Mouse (Mus musculus) G1E (cell line): ENCODE results near the gene Nfix. TPM values are rescaled to one million over a fixed set of nuclear protein-coding genes. Genes with fewer than 3 reads are reported as not detected.

Experiments
- ATAC-seq: 2 replicates; pipeline ENCODE4 v1.8.0; 2016; ENCODE audit warnings: mild to moderate bottlenecking; ENCODE audit not compliant: insufficient number of reproducible peaks, poor library complexity, low FRiP score, severe bottlenecking; ENCODE audit errors: extremely low read depth
- DNase-seq: peaks from one replicate; pipeline ENCODE4 v3.0.0; 2012; ENCODE audit warnings: low spot score
- H3K27me3 ChIP-seq: 2 replicates; pipeline ENCODE4 v1.6.1; 2012; ENCODE audit warnings: mild to moderate bottlenecking, low read length, inconsistent platforms; ENCODE audit not compliant: insufficient read depth
- H3K36me3 ChIP-seq: replicated peaks from 2 replicates; pipeline ENCODE3; 2012; ENCODE audit warnings: mild to moderate bottlenecking, inconsistent platforms
- H3K4me1 ChIP-seq: 2 replicates; pipeline ENCODE4 v1.6.1; 2012; ENCODE audit warnings: low read depth, low read length, inconsistent platforms, mixed read lengths; ENCODE audit not compliant: insufficient read depth
- H3K4me3 ChIP-seq: 2 replicates; pipeline ENCODE4 v1.5.1; 2012; ENCODE audit warnings: low read depth, mild to moderate bottlenecking, inconsistent platforms, low read length, moderate library complexity, mixed read lengths
- H3K9me3 ChIP-seq: replicated peaks from 2 replicates; pipeline ENCODE4 v1.6.1; 2012; ENCODE audit warnings: inconsistent platforms
- CTCF ChIP-seq: IDR thresholded peaks from 2 replicates; pipeline ENCODE4 v1.5.1; 2012; ENCODE audit warnings: low read depth, low read length, inconsistent platforms, mixed read lengths
- GATA1 ChIP-seq: IDR thresholded peaks from 2 replicates; pipeline ENCODE4 v1.6.1; 2012; ENCODE audit warnings: borderline replicate concordance, low read length, inconsistent platforms, mixed read lengths
- GATA2 ChIP-seq: IDR thresholded peaks from 2 replicates; pipeline ENCODE4 v1.6.1; 2012; ENCODE audit warnings: low read depth, low read length, inconsistent platforms, borderline replicate concordance
- POLR2AphosphoS5 ChIP-seq: IDR thresholded peaks from 2 replicates; pipeline ENCODE4 v1.6.1; 2012; ENCODE audit warnings: low read depth, low read length, inconsistent platforms; ENCODE audit not compliant: insufficient replicate concordance
- TAL1 ChIP-seq: conservative IDR thresholded peaks from 2 replicates; pipeline ENCODE4 v1.6.1; 2012; ENCODE audit warnings: low read depth, low read length, inconsistent platforms, mixed read lengths
- polyA plus RNA-seq: library from polyadenylated mRNA; stranded (reverse); fragments of >175 nt; gene quantifications from 2 replicates; pipeline ENCODE4 v1.2.3, GENCODE M21; 2012
- total RNA-seq, 2 experiments: library from RNA; stranded (forward) in 1 of 2; stranded (reverse) in 1 of 2; fragments of 200-1000 nt in 1 of 2; fragments of >200 nt in 1 of 2; fragmentation: Nextera tagmentation in 1 of 2; gene quantifications; 2 replicates each; pipeline ENCODE4 v1.2.3; 2014 to 2017

Gene Nfix
- total and polyA plus RNA-seq, 3 experiments = 4.3 to 34.0 (median 16.2) TPM

GRCm38 (mm10) chr8:84777899-84778637 lies 22.1 kb downstream of the Nfix start:
- H3K4me3 ChIP-seq = no peak overlapping the region
- peaks cover 50% of the 10 kb centered on the region for H3K27me3 ChIP-seq
- peaks cover 4% of the 10 kb centered on the region for H3K36me3 ChIP-seq
- no peak for ATAC-seq
- H3K9me3 ChIP-seq = no peaks in the 10 kb centered on the region
- DNase-seq = no peak
- peaks cover 14% of the 10 kb centered on the region for H3K4me1 ChIP-seq
- no peak for TF ChIP-seq CTCF
- no peak for TF ChIP-seq GATA1
- TF ChIP-seq TAL1 = no peak
- no peak for TF ChIP-seq GATA2
- TF ChIP-seq POLR2AphosphoS5 = no peak

DNA sequence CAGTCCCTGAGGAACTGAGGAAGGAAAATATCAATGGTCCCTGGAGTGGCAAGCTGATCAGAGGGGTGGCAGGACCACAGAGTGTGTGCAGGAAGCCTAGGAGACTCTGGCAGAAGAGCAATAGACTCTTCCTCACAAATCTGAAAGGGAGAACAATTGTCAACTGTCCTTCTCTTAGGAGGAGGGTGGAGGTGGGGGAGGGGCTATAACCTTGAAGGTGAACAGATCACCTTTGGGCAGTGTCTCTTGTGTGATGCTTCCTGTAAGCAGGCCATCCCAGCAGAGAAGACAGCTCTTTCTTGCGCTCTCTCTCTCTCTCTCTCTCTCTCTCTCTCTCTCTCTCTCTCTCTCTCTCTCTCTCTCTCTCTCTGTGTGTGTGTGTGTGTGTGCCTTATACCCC lies 23.6 kb downstream of the Nfix start:
- DNase-seq = no peak
- Histone ChIP-seq H3K4me1 (peaks cover 14% of the 10 kb centered on the region), H3K9me3 (no peaks in the 10 kb centered on the region), H3K4me3 (no peak overlapping the region), H3K27me3 (peaks cover 53% of the 10 kb centered on the region), H3K36me3 (peaks cover 13% of the 10 kb centered on the region)
- TF ChIP-seq TAL1 = no peak
- TF ChIP-seq GATA2 = no peak
- ATAC-seq = no peak

- DNase-seq (no peak), ATAC-seq (no peak)
- no peak for TF ChIP-seq CTCF
- TF ChIP-seq POLR2AphosphoS5 = no peak
- TF ChIP-seq GATA2 = no peak
- TF ChIP-seq TAL1 = no peak
- TF ChIP-seq GATA1 = no peak
- peaks cover 55% of the 10 kb centered on the region for H3K27me3 ChIP-seq
- H3K4me3 ChIP-seq = no peak overlapping the region
- H3K9me3 ChIP-seq = no peaks in the 10 kb centered on the region
- peaks cover 16% of the 10 kb centered on the region for H3K36me3 ChIP-seq
- peaks cover 14% of the 10 kb centered on the region for H3K4me1 ChIP-seq
Observed at GRCm38 (mm10) chr8:84775621-84776113, 24.5 kb downstream of the Nfix start.

DNA sequence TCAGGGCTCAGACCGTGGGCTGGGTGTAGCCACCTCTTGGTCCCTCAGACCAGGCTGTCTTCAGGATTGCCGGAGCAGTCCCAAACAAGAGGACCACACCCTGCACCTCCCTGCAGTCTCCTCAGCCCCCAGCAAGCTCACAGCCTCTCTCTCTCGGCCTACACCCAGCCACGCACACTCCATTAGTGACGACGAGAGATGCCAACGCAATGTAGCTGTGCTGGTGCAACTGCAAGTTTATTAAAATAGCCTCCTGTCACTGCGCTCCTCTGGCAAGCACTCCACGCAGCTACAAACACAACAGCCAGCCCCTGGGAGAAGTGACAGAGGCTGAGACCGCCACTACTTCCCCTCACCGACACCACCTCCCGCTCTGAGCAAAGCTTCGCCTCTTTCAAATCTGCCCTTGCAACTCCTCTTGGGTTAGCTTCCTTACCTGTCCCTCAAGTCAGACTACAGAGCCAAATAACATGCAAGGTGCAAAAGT lies 25.0 kb downstream of the Nfix start:
- Histone ChIP-seq H3K27me3 (peaks cover 55% of the 10 kb centered on the region), H3K36me3 (peaks cover 18% of the 10 kb centered on the region), H3K4me1 (peaks cover 14% of the 10 kb centered on the region), H3K9me3 (no peaks in the 10 kb centered on the region), H3K4me3 (peak overlapping the region; percentile 38; the same call in 1 of the 2 replicates)
- no peak for DNase-seq
- ATAC-seq = no peak
- no peak for TF ChIP-seq GATA2
- TF ChIP-seq CTCF = no peak
- no peak for TF ChIP-seq GATA1
- TF ChIP-seq POLR2AphosphoS5 = no peak
- no peak for TF ChIP-seq TAL1

- Histone ChIP-seq H3K36me3 (peaks cover 23% of the 10 kb centered on the region), H3K9me3 (no peaks in the 10 kb centered on the region), H3K4me1 (peaks cover 14% of the 10 kb centered on the region), H3K27me3 (peaks cover 51% of the 10 kb centered on the region), H3K4me3 (no peak overlapping the region)
- ATAC-seq (no peak), DNase-seq (peak; percentile 44)
- TF ChIP-seq CTCF = no peak
- no peak for TF ChIP-seq POLR2AphosphoS5
- no peak for TF ChIP-seq GATA1
Observed at GRCm38 (mm10) chr8:84774473-84774911, 25.7 kb downstream of the Nfix start.

- DNase-seq (no peak), ATAC-seq (no peak)
- Histone ChIP-seq H3K9me3 (no peaks in the 10 kb centered on the region), H3K4me3 (peak overlapping the region; percentile 56; the same call in 1 of the 2 replicates), H3K4me1 (peaks cover 14% of the 10 kb centered on the region), H3K27me3 (peaks cover 54% of the 10 kb centered on the region), H3K36me3 (peaks cover 29% of the 10 kb centered on the region)
- TF ChIP-seq GATA1 = no peak
- TF ChIP-seq GATA2 = no peak
- no peak for TF ChIP-seq CTCF
- no peak for TF ChIP-seq TAL1
- TF ChIP-seq POLR2AphosphoS5 = no peak
Observed at GRCm38 (mm10) chr8:84773833-84774232, 26.3 kb downstream of the Nfix start.

GRCm38 (mm10) chr8:84773304-84773703 lies 26.8 kb downstream of the Nfix start:
- Histone ChIP-seq H3K36me3 (peaks cover 35% of the 10 kb centered on the region), H3K4me1 (peaks cover 14% of the 10 kb centered on the region), H3K4me3 (no peak overlapping the region; the same call in 1 of the 2 replicates), H3K27me3 (peaks cover 57% of the 10 kb centered on the region), H3K9me3 (no peaks in the 10 kb centered on the region)
- DNase-seq (no peak), ATAC-seq (no peak)
- no peak for TF ChIP-seq GATA2
- no peak for TF ChIP-seq TAL1
- TF ChIP-seq POLR2AphosphoS5 = no peak
- no peak for TF ChIP-seq GATA1
- TF ChIP-seq CTCF = no peak
